Mouse (Mus musculus) kidney, embryonic 16.5 days (tissue): Measurements from ENCODE around the gene Vta1. TPM values are rescaled to one million over a fixed set of nuclear protein-coding genes. Genes with fewer than 3 reads are reported as not detected.

ENCODE experiments used
- polyA plus RNA-seq: library from polyadenylated mRNA; unstranded; fragments of >200 nt; fragmentation: Nextera tagmentation; extraction: Ambion mirVana; gene quantifications from 2 replicates; pipeline ENCODE4 v1.2.1, GENCODE M21; 2015

The Vta1 gene
- polyA plus RNA-seq, 1 experiment from 2014 or later, result 103 TPM

Other genes with a start within 250 kb of the Vta1 start
- 7.3 and 8.5 TPM in 2 replicates for gene Adgrg6, start 159.9 kb downstream of the Vta1 start, polyA plus RNA-seq
- gene Nmbr, start within 50 bp of the Vta1 start, polyA plus RNA-seq, result 1.0 TPM in 2 replicates
- gene Gje1, start 12.7 kb upstream of the Vta1 start, polyA plus RNA-seq, result not detected in 2 replicates